Mouse (Mus musculus): Measurements from ENCODE around the gene Wdfy4. TPM values are rescaled to one million over a fixed set of nuclear protein-coding genes. Genes with fewer than 3 reads are reported as not detected.

Gene Wdfy4
- total RNA-seq, 2 experiments from 2014 or later, result 0.41 to 0.42 TPM

DNA sequence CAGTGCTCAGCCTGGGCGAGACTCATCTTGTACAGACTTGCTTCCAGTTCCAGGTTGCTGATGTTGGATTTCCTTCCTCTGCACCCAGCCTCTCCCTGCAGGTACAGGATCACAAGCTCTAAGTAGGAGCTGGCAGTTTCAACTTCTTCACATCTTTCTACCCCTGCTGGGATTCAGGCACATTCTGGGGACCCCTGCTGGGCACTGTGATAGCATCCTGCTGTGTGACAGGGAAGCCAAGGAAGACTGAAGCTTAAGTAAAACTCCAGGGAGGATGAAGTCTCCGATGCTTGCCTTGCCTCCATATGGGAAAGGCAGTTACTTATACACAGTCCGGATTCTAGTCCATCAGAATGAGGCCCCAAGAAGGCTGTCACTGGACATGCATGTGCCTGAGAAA is 148.5 kb downstream of the Wdfy4 start:
- intact Hi-C loops (cut with DNase I), result loop anchor here (10.0 kb wide), 1 partner anchor 262 kb away; no protein-coding TSS in a partner anchor
- TF ChIP-seq CTCF (IDR thresholded peaks at IDR 0.05), result no peak

DNA sequence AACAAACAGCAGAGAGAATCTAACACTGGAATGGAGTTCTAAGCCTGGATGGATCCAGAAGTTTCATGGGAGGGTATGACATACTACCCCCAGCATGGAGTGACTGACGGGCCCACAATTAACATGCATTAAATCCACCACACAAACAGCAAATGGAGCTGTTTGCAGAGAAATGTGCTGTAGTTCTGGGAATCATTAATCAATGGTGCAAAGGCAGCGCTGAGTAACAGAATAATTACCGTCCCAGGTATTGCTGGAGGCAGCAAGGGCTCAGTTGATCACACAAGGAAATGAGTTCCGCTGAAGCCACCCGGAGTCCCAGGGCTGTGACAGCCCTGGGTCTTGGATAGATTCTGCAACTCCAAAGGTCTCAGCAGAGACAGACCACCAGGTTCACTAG is 149.9 kb downstream of the Wdfy4 start:
- DNase-seq, result no peak
- no peak for TF ChIP-seq CTCF (IDR thresholded peaks at IDR 0.05)
- intact Hi-C loops (cut with DNase I), result loop anchor here (10.0 kb wide), 1 partner anchor 261 kb away; no protein-coding TSS in a partner anchor

More for the DNA sequence above, 148.5 kb downstream of the Wdfy4 start:
- Histone ChIP-seq H3K4me3 (no peak overlapping the region), H3K27ac (no peak overlapping the region)
- DNase-seq, result no peak

DNA sequence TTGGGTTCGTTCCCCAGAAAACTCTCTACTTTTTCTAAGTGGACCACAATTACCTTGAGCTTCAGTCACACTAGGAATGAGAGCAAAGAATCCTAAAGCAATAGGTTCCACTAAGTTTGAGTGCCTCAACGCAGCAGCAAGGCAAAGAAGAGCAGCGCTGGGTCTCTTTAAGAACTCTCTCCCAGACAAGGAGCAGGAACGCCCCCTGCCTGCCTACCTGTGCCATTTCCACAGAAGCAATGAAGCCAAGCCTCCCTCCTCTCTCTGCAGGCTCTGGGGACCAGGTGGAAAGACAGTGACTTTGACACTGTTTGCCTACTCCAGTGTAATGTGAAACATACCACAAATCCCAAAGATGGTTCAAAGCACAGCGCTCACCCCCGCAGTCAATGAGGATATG is 151.9 kb downstream of the Wdfy4 start:
- H3K4me3 ChIP-seq, result no peak overlapping the region
- intact Hi-C loops (cut with DNase I), result loop anchor here (10.0 kb wide), 1 partner anchor 259 kb away; no protein-coding TSS in a partner anchor
- TF ChIP-seq CTCF (IDR thresholded peaks at IDR 0.05), result peak; percentile 61
- DNase-seq, result peak; percentile 44
- no peak overlapping the region for H3K27ac ChIP-seq

More for the DNA sequence above, 149.9 kb downstream of the Wdfy4 start:
- no peak overlapping the region for H3K27ac ChIP-seq
- H3K4me3 ChIP-seq, result no peak overlapping the region

DNA sequence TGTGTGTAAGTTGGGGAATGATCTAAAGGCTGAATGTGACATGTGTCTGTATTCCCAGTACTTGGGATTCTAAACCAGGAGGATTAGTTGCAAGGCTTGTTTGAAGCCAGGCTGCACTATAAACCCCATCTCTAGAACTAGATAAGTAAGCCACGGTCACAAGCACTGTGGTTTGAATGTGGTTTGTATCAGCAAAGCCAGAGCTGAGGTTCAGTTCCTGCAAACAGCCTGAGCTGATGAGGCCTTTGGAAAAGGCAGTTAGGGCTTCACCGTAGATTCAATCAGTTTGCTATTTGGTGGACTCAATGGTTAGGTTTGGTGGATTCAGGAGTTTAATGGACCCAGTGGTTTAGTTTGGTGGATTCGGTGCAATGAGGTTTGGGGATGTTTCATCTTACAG is 154.5 kb downstream of the Wdfy4 start:
- TF ChIP-seq CTCF (IDR thresholded peaks at IDR 0.05), result no peak
- intact Hi-C loops (cut with DNase I), result loop anchor here (10.0 kb wide), 1 partner anchor 256 kb away; no protein-coding TSS in a partner anchor
- H3K27ac ChIP-seq, result no peak overlapping the region
- no peak overlapping the region for H3K4me3 ChIP-seq
- DNase-seq, result no peak

- peak; percentile 54 for DNase-seq
- Histone ChIP-seq H3K27ac (no peak overlapping the region), H3K4me3 (no peak overlapping the region)
- intact Hi-C loops (cut with DNase I), result no loop called here
- TF ChIP-seq CTCF (IDR thresholded peaks at IDR 0.05), result no peak
Measured at GRCm38 (mm10) chr14:33019606-33020005, 165.7 kb downstream of the Wdfy4 start.

DNA sequence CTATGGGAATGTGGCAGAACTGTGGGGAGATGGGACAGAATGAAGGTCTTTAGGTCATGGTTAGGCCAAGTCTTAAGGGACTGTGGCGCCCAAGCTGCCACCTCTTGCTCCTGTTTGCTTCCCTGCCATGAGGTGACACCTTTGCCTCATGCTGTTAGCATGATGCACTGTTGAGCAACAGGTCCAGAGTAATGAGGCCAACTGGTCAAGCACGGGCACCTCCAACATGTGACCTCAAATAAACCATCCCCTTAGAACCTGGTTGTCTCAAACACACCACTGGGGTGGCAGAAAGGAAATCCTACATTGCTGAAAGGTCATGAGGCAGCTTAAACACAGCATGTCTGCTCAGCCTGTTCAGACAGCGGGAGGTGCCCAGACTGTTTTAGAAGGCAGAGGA is 166.3 kb downstream of the Wdfy4 start:
- no peak overlapping the region for H3K27ac ChIP-seq
- H3K4me3 ChIP-seq, result no peak overlapping the region
- no peak for TF ChIP-seq CTCF (IDR thresholded peaks at IDR 0.05)
- no peak for DNase-seq
- intact Hi-C loops (cut with DNase I), result no loop called here

DNA sequence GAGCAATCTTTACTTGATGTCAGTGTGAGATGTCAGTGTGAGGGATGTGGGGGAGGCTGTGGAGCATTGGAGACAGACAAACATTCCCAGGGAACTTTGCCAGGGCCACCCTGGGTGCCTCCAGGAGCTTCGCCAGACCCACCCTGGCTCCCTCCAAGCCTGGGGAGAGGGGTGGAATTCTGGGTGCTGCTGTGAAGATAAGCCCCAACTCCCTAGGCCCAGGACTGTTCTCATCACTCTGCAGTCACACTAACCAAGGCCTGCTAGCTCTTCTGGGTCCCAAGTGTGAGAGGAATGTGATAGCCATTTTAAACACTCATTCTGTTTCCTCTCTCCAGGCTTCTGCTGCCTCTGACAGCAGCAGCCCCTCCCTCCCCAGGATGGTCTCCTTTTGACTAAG is 177.7 kb downstream of the Wdfy4 start:
- intact Hi-C loops (cut with DNase I), result no loop called here
- TF ChIP-seq CTCF (IDR thresholded peaks at IDR 0.05), result no peak
- H3K27ac ChIP-seq, result no peak overlapping the region

GRCm38 (mm10) chr14:33005114-33005513 is 180.2 kb downstream of the Wdfy4 start:
- TF ChIP-seq CTCF (IDR thresholded peaks at IDR 0.05), result no peak
- Histone ChIP-seq H3K4me3 (no peak overlapping the region), H3K27ac (no peak overlapping the region)
- no peak for DNase-seq
- intact Hi-C loops (cut with DNase I), result no loop called here

More for the DNA sequence above, 177.7 kb downstream of the Wdfy4 start:
- DNase-seq, result no peak
- no peak overlapping the region for H3K4me3 ChIP-seq

DNA sequence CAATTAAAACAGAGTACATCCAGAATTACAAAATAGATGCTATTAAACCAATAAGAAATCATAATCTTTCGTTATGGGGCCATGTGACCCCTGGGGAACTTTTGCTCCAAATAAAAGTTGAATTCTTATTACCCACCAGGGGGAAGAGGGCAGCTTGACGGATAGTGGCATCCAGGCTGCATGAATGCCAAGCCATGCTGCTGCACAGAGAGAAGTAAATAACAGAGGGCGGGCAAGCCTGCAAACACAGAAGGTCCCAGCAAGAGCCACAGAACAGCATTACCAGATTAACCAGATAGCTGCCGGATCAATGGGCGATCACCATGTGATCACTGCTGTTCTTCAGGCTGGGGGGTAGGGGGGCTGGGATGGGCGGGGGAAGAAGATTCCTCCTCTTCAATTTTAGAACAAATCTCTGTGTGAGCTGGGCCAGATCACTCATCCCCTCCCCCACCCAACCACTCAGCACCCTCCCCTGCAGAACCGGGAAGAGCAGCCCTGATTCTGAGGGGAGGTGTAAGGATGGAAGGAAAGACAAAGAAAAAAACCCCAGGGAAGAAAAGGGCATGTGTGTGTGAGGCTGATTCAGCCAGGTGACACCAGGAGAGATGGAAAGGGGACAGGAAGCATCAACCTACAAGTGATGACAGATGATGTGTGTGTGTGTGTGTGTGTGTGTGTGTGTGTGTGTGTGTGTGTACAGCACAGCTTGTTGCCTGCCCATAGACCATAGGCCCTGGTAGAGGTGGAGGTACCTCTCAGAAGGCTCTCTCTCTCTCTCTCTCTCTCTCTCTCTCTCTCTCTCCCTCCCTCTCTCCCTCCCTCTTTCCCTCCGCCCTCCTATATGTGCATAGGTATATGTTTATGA is 185.0 kb downstream of the Wdfy4 start:
- DNase-seq, result no peak
- TF ChIP-seq CTCF (IDR thresholded peaks at IDR 0.05), result no peak
- intact Hi-C loops (cut with DNase I), result no loop called here
- Histone ChIP-seq H3K4me3 (no peak overlapping the region), H3K27ac (no peak overlapping the region)

- DNase-seq, result no peak
- Histone ChIP-seq H3K4me3 (no peak overlapping the region), H3K27ac (no peak overlapping the region)
- intact Hi-C loops (cut with DNase I), result no loop called here
- TF ChIP-seq CTCF (IDR thresholded peaks at IDR 0.05), result no peak
Measured at GRCm38 (mm10) chr14:32999511-32999910, 185.8 kb downstream of the Wdfy4 start.

- peak overlapping the region; percentile 41; the same call in 1 of the 2 replicates for H3K27ac ChIP-seq
- intact Hi-C loops (cut with DNase I), result no loop called here
- no peak for TF ChIP-seq CTCF (IDR thresholded peaks at IDR 0.05)
- peak; percentile 32 for DNase-seq
- H3K4me3 ChIP-seq, result peak overlapping the region; percentile 64
Measured at GRCm38 (mm10) chr14:32994954-32995636, 190.2 kb downstream of the Wdfy4 start.

DNA sequence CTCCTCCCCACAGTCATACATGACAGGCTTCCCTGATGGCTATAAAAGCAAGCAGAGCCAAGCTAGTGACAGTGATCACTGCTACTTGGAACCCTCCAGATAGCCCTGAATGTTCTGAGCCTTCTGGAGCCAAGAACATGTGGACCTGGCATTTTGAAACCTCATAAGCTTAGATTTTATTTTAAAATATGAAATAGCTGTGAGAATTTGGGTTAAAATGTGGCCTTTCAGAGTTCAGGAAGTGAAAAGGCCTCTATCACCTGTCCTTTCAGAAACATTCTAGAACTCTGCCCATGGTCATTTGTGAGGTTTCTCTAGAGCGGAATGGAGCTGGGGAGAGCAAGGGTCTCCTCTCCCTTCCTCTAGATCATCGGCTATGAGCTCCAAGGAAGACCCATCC is 194.2 kb downstream of the Wdfy4 start, which contains the start of gene Lrrc18:
Lrrc18 (plus strand) TSS at position 301 of the 400 bp plus-strand sequence.
- H3K27ac ChIP-seq, result no peak within 1 kb of the TSS
- no peak for DNase-seq
- H3K4me3 ChIP-seq, result no peak within 1 kb of the TSS
- TF ChIP-seq CTCF (IDR thresholded peaks at IDR 0.05), result no peak
- intact Hi-C loops (cut with DNase I), result no loop called here

DNA sequence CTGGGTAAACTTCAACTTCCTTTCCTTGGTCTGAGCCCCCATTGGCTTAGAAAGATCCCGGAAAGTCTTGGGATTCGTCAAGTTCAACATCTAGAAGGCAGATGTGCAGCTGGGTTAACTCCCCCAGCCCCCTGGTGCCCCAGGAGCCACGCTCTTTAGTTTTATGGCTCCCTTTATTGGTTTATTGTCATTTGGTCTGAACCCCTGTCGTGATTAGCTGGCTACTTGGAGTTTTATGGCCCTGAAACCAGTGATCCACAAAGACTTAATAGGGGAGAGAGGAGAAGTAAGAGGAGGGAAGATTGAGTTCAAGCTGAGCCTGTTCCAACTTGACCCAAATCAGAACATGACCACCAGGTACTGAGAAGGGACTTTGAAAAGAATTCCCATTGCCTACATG is 198.6 kb downstream of the Wdfy4 start:
- no peak overlapping the region for H3K4me3 ChIP-seq
- intact Hi-C loops (cut with DNase I), result no loop called here
- no peak overlapping the region for H3K27ac ChIP-seq
- DNase-seq, result no peak
- no peak for TF ChIP-seq CTCF (IDR thresholded peaks at IDR 0.05)

Data from gastrocnemius, adult 2 months (tissue).